In the genomic region with DNA sequence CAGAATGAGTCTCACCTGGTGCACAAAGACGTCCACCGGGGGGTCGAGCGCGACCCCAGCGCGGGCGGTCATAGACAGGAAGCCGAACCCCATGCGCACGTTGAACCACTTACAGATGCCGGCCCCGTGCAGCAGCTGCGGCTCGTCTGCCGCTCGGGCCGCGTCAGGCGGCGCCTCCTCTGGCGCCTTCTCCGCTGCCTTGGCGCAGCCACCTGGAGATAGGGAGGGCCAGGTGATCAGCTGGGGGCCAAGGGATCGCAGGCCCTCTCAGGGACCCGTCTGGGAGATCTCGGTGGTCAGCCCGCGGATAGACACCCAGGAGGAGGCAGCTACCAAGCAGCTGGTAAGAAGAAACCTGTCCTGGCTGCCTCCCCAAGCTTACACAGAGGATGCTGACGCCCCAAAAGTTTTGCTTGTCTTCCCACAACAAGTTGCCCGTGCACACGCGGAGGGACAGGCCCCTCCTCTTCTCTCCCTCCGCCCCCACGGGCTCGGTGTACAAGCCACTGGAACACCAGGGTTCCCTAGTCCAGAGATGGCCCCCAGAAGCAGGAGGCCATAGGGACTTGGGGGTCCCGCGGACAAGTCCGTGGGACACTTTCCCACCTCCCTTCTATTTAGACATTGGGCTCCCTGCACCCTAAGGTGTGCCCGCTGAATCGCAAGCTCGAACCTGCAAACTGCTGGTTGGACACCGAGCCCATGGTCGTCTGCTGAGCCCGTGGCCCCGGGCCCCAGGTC, we compare ENCODE assay signal across 10 mouse cellular contexts. TPM values are rescaled to one million over a fixed set of nuclear protein-coding genes. Genes with fewer than 3 reads are reported as not detected.
DNase-seq lines count a peak whose midpoint lies in the region; ATAC-seq and TF ChIP-seq lines count a peak whose summit lies in the region.
"Had no signal": no experiment of that assay in that cellular context is flagged by ENCODE, and none has a peak within 500 bp of the region (broad histone marks: within the 10 kb centered on the region; RNA-seq: fewer than 3 reads in every experiment).

No protein-coding gene starts in this region.

- ATAC-seq in heart, embryonic 12.5 days (ENCODE audit: insufficient number of reproducible peaks, low FRiP score) = no peak
- ATAC-seq in hindbrain, postnatal 0 days = no peak
- peak; percentile 18; the same call in 1 of the 2 replicates for ATAC-seq in midbrain, embryonic 13.5 days
- no peak for ATAC-seq in megakaryocyte progenitor cell, adult 5-6 weeks (replicated peaks; ENCODE audit: poor library complexity)

- no peaks in the 10 kb centered on the region for H3K9me3 ChIP-seq in heart, embryonic 12.5 days (replicated peaks)
- H3K9me3 ChIP-seq in hindbrain, postnatal 0 days (ENCODE audit: low read length) = no peaks in the 10 kb centered on the region
- H3K9me3 ChIP-seq in midbrain, embryonic 13.5 days = no peaks in the 10 kb centered on the region

- H3K4me2 ChIP-seq in heart, embryonic 12.5 days = peak overlapping the region; percentile 68
- H3K4me2 ChIP-seq in hindbrain, postnatal 0 days (ENCODE audit: low read depth, low read length) = peak overlapping the region; percentile 55
- peak overlapping the region; percentile 67 for H3K4me2 ChIP-seq in midbrain, embryonic 13.5 days (replicated peaks)

- no peak overlapping the region for H3K9ac ChIP-seq in heart, embryonic 12.5 days
- H3K9ac ChIP-seq in hindbrain, postnatal 0 days (replicated peaks; ENCODE audit: low read length) = no peak overlapping the region
- peak overlapping the region; percentile 59 for H3K9ac ChIP-seq in midbrain, embryonic 13.5 days (replicated peaks)

- H3K36me3 ChIP-seq in heart, embryonic 12.5 days = no peaks in the 10 kb centered on the region
- no peaks in the 10 kb centered on the region for H3K36me3 ChIP-seq in hindbrain, postnatal 0 days (ENCODE audit: insufficient read depth, low read length)
- H3K36me3 ChIP-seq in midbrain, embryonic 13.5 days = no peaks in the 10 kb centered on the region

- TF ChIP-seq CTCF in hindbrain, postnatal 0 days (IDR thresholded peaks at IDR 0.05; ENCODE audit: low read depth) = no peak

- H3K4me3 ChIP-seq in heart, embryonic 12.5 days = peak overlapping the region; percentile 39
- peak overlapping the region; percentile 32 for H3K4me3 ChIP-seq in hindbrain, postnatal 0 days (ENCODE audit: low read length)
- H3K4me3 ChIP-seq in midbrain, embryonic 13.5 days (replicated peaks) = peak overlapping the region; percentile 42

- H3K27ac ChIP-seq in heart, embryonic 12.5 days (ENCODE audit: poor library complexity, severe bottlenecking) = no peak overlapping the region
- no peak overlapping the region for H3K27ac ChIP-seq in hindbrain, postnatal 0 days
- H3K27ac ChIP-seq in midbrain, embryonic 13.5 days = peak overlapping the region; percentile 64

- DNase-seq in heart, adult 11 months = no peak
- peak; percentile 75 for DNase-seq in embryo, embryonic 11 days
- no peak for DNase-seq in hindbrain, postnatal 0 days (ENCODE audit: low spot score)
- no peak for DNase-seq in urinary bladder, adult 2 months (ENCODE audit: low spot score)
- DNase-seq in cerebellum, postnatal 4 days (ENCODE audit: low spot score in 2 of 2) = no peak
- DNase-seq: gastrocnemius, postnatal 25 days had no signal

- H3K4me1 ChIP-seq in heart, embryonic 12.5 days (replicated peaks) = peaks cover 49% of the 10 kb centered on the region
- H3K4me1 ChIP-seq in hindbrain, postnatal 0 days (ENCODE audit: insufficient read depth, low read length) = no peaks in the 10 kb centered on the region
- H3K4me1 ChIP-seq in midbrain, embryonic 13.5 days (replicated peaks) = peaks cover 51% of the 10 kb centered on the region

- peaks cover 42% of the 10 kb centered on the region for H3K27me3 ChIP-seq in heart, embryonic 12.5 days (replicated peaks)
- H3K27me3 ChIP-seq in hindbrain, postnatal 0 days (ENCODE audit: insufficient read depth, low read length) = peaks cover 24% of the 10 kb centered on the region; the same call in 1 of the 2 replicates
- H3K27me3 ChIP-seq in midbrain, embryonic 13.5 days = peaks cover 16% of the 10 kb centered on the region; the same call in 1 of the 2 replicates

- under 1% methylated on average over 46 of the region's 46 CpGs for WGBS in heart, embryonic 12.5 days
- WGBS in hindbrain, postnatal 0 days = under 1% methylated on average over 46 of the region's 46 CpGs
- WGBS in midbrain, embryonic 13.5 days = under 1% methylated on average over 45 of the region's 46 CpGs

RNA-seq across cellular contexts. Expression of a gene that starts 0.4 kb away (rescaled TPM):
- polyA plus RNA-seq in heart, embryonic 12.5 days (2016; fragmentation: Nextera tagmentation; extraction: Ambion mirVana) = 0.64 and 0.99 TPM in 2 replicates
- total RNA-seq in hindbrain, postnatal 0 days (2014; rRNA removed) = not detected in 2 replicates
- polyA plus RNA-seq in hindbrain, postnatal 0 days (2015; fragmentation: Nextera tagmentation; extraction: Ambion mirVana) = 0.05 TPM in 1 of 2 replicates, not detected in the other
- 0.59 TPM in 2 replicates for polyA plus RNA-seq in midbrain, embryonic 13.5 days (2015; fragmentation: Nextera tagmentation; extraction: Ambion mirVana)
- polyA plus RNA-seq in urinary bladder, adult 2 months (2012; rRNA removed) = not detected in 2 replicates
- 3.7 and 4.7 TPM in 2 replicates for total RNA-seq in megakaryocyte progenitor cell, adult 5-6 weeks (2015)
- 27.4 and 31.2 TPM in 2 replicates for total RNA-seq in megakaryocyte progenitor cell, adult 5-6 weeks (2017)
- polyA plus RNA-seq: C2C12 had no signal

RNA-seq across cellular contexts. Expression of a gene that starts 17.5 kb away (rescaled TPM):
- polyA plus RNA-seq in heart, embryonic 12.5 days (2016; fragmentation: Nextera tagmentation; extraction: Ambion mirVana) = 30.5 and 33.3 TPM in 2 replicates
- 43.1 and 49.5 TPM in 2 replicates for total RNA-seq in hindbrain, postnatal 0 days (2014; rRNA removed)
- 41.5 and 41.8 TPM in 2 replicates for polyA plus RNA-seq in hindbrain, postnatal 0 days (2015; fragmentation: Nextera tagmentation; extraction: Ambion mirVana)
- polyA plus RNA-seq in midbrain, embryonic 13.5 days (2015; fragmentation: Nextera tagmentation; extraction: Ambion mirVana) = 42.0 and 44.7 TPM in 2 replicates
- polyA plus RNA-seq in urinary bladder, adult 2 months (2012; rRNA removed) = 35.0 and 35.6 TPM in 2 replicates
- total RNA-seq in megakaryocyte progenitor cell, adult 5-6 weeks (2015) = 27.0 and 31.5 TPM in 2 replicates
- total RNA-seq in megakaryocyte progenitor cell, adult 5-6 weeks (2017) = 28.2 and 30.1 TPM in 2 replicates

RNA-seq across cellular contexts. Expression of a gene that starts 35.4 kb away (rescaled TPM):
- not detected in 2 replicates for polyA plus RNA-seq in heart, embryonic 12.5 days (2016; fragmentation: Nextera tagmentation; extraction: Ambion mirVana)
- not detected in 2 replicates for total RNA-seq in hindbrain, postnatal 0 days (2014; rRNA removed)
- not detected in 2 replicates for polyA plus RNA-seq in hindbrain, postnatal 0 days (2015; fragmentation: Nextera tagmentation; extraction: Ambion mirVana)
- not detected in 2 replicates for polyA plus RNA-seq in midbrain, embryonic 13.5 days (2015; fragmentation: Nextera tagmentation; extraction: Ambion mirVana)
- polyA plus RNA-seq in urinary bladder, adult 2 months (2012; rRNA removed) = 0.37 and 0.44 TPM in 2 replicates
- total RNA-seq in megakaryocyte progenitor cell, adult 5-6 weeks (2015) = not detected in 2 replicates
- not detected in 2 replicates for total RNA-seq in megakaryocyte progenitor cell, adult 5-6 weeks (2017)
- total RNA-seq: gastrocnemius, postnatal 25 days had no signal
- polyA plus RNA-seq: C2C12 had no signal

RNA-seq across cellular contexts. Expression of a gene that starts 42.4 kb away (rescaled TPM):
- 0.41 and 0.51 TPM in 2 replicates for polyA plus RNA-seq in heart, embryonic 12.5 days (2016; fragmentation: Nextera tagmentation; extraction: Ambion mirVana)
- total RNA-seq in hindbrain, postnatal 0 days (2014; rRNA removed) = 1.7 and 2.8 TPM in 2 replicates
- polyA plus RNA-seq in hindbrain, postnatal 0 days (2015; fragmentation: Nextera tagmentation; extraction: Ambion mirVana) = 5.9 and 6.7 TPM in 2 replicates
- 0.97 and 1.1 TPM in 2 replicates for polyA plus RNA-seq in midbrain, embryonic 13.5 days (2015; fragmentation: Nextera tagmentation; extraction: Ambion mirVana)
- 11.8 and 17.7 TPM in 2 replicates for polyA plus RNA-seq in urinary bladder, adult 2 months (2012; rRNA removed)
- total RNA-seq in megakaryocyte progenitor cell, adult 5-6 weeks (2015) = 0.77 and 2.2 TPM in 2 replicates
- total RNA-seq in megakaryocyte progenitor cell, adult 5-6 weeks (2017) = 0.37 and 0.71 TPM in 2 replicates
- total RNA-seq: gastrocnemius, postnatal 25 days had no signal
- polyA plus RNA-seq: C2C12 had no signal

RNA-seq across cellular contexts. Expression of a gene that starts 49.8 kb away (rescaled TPM):
- polyA plus RNA-seq in heart, embryonic 12.5 days (2016; fragmentation: Nextera tagmentation; extraction: Ambion mirVana) = 1,861 and 1,891 TPM in 2 replicates
- total RNA-seq in hindbrain, postnatal 0 days (2014; rRNA removed) = 195 and 225 TPM in 2 replicates
- 1,094 and 1,203 TPM in 2 replicates for polyA plus RNA-seq in hindbrain, postnatal 0 days (2015; fragmentation: Nextera tagmentation; extraction: Ambion mirVana)
- polyA plus RNA-seq in midbrain, embryonic 13.5 days (2015; fragmentation: Nextera tagmentation; extraction: Ambion mirVana) = 1,712 and 1,823 TPM in 2 replicates
- polyA plus RNA-seq in urinary bladder, adult 2 months (2012; rRNA removed) = 131 and 148 TPM in 2 replicates
- 2,294 and 2,610 TPM in 2 replicates for total RNA-seq in megakaryocyte progenitor cell, adult 5-6 weeks (2015)
- total RNA-seq in megakaryocyte progenitor cell, adult 5-6 weeks (2017) = 1,024 and 1,057 TPM in 2 replicates
